Mouse (Mus musculus): ENCODE measurements around the gene Mmp25. TPM values are rescaled to one million over a fixed set of nuclear protein-coding genes. Genes with fewer than 3 reads are reported as not detected.

The Mmp25 gene
- polyA plus RNA-seq, 1 experiment from 2014 or later: 1.7 TPM

DNA sequence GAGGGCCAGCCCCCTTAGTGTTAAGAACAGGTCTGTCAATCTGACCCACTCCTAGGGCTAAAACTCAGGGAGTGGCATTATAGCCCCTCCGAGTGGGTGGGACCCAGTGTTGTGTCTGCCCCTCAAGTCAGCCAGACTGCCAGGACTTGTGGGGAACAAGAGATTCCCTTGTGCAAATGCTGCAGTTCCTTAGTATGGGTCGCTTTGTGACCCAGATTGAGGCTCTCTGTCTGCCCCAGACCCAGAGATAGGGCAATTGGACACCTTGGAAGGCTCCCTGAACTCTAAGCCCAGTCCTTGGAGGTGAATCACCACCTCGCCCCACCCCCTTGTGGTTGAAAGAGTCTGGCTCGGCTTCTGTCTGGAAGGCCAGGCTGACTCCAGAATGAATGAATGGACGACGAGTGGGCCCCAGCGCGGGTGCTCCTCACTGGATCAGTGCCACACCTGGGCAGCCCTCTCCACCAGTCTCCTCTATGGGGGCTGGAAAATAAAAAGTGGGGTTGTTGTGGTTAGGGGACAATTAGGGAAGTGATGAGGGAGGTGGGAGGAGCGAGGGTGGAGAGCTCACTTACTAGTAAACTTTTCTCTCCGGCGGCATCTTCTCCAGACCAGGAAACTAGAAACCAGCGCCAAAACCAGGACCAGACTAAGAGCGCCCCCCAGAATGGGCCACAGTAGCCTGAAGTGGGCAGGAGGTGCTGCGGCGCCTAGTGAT lies 30.6 kb upstream of the Mmp25 start:
- Histone ChIP-seq H3K4me1 (peaks cover 46% of the 10 kb centered on the region), H3K36me3 (replicated peaks) (no peaks in the 10 kb centered on the region), H3K27ac (no peak overlapping the region), H3K27me3 (replicated peaks) (peaks cover 57% of the 10 kb centered on the region), H3K9ac (no peak overlapping the region), H3K9me3 (no peaks in the 10 kb centered on the region), H3K4me2 (peak overlapping the region; percentile 88), H3K4me3 (peak overlapping the region; percentile 45)
- no peak for ATAC-seq (replicated peaks)
- 10% methylated on average over 15 of the region's 15 CpGs for WGBS

DNA sequence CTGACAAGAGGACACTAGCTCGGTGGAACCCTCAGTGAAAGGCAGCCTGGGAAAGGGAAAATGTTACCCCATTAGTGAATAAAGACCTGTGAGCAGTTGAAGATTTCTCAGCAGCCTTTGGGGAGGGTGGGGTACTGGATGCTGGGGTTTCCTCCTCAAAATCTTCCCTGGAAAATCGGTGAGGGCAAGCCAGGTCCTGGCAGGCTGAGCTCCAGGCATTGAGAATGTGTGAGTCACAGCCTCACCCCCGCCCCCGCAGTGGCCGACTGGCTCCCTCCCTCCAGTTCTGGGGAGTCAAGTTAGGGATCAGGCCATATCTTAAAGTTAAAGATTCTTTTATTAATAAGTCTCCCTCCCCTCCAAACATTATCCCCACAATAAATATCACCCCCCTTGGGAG lies 30.1 kb upstream of the Mmp25 start:
- Histone ChIP-seq H3K4me1 (peaks cover 46% of the 10 kb centered on the region), H3K36me3 (replicated peaks) (no peaks in the 10 kb centered on the region), H3K27me3 (replicated peaks) (peaks cover 51% of the 10 kb centered on the region), H3K4me3 (0 out of 2 replicates have a peak overlapping the region, but pooled peaks have one; percentile 54), H3K4me2 (peak overlapping the region; percentile 60; the same call in 1 of the 2 replicates), H3K27ac (no peak overlapping the region), H3K9me3 (no peaks in the 10 kb centered on the region), H3K9ac (no peak overlapping the region; the same call in 1 of the 2 replicates)
- 51% methylated on average over 5 of the region's 5 CpGs for WGBS
- no peak for ATAC-seq (replicated peaks)

DNA sequence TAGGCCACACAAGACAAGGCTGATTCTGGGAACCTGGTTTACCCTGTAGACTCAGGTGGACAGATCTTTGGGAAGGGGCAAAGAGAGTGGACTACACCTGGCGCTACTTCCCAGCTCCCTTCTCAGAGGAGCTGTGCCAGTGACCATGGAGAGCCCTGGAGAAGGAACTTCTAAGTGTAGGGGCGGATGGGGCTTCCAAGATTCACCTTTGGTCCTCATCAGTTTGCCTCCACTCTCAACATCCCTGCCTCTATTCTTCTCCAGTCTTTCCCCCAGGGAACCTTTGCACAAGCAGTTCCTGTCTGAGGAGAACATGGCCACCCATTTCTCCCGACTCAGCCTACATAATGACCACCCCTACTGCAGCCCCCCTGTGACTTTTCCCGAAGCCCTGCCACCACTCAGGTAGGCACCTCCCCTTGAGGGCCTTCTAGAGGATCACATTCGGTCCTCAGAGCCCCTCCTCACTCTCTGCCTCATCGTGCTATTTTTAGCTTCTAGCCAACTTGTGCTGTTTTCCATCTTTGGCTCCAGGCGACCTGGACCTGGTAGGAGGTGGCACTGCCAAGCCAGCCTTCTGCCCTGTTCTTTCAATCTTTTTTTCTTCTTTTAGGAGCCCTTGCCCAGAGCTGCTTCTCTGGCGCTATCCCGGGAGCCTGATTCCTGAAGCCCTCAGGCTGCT lies 29.3 kb upstream of the Mmp25 start:
- no peaks in the 10 kb centered on the region for H3K9me3 ChIP-seq
- 0 out of 2 replicates have a peak, but pooled peaks cover 5% of the 10 kb centered on the region for H3K36me3 ChIP-seq (replicated peaks)
- peak overlapping the region; percentile 55 for H3K9ac ChIP-seq
- peaks cover 43% of the 10 kb centered on the region for H3K4me1 ChIP-seq
- no peak for ATAC-seq (replicated peaks)
- H3K4me3 ChIP-seq: peak overlapping the region; percentile 54
- 50% methylated on average over 9 of the region's 9 CpGs for WGBS
- H3K4me2 ChIP-seq: peak overlapping the region; percentile 60
- H3K27ac ChIP-seq: peak overlapping the region; percentile 76; the same call in 1 of the 2 replicates
- peaks cover 44% of the 10 kb centered on the region for H3K27me3 ChIP-seq (replicated peaks)

DNA sequence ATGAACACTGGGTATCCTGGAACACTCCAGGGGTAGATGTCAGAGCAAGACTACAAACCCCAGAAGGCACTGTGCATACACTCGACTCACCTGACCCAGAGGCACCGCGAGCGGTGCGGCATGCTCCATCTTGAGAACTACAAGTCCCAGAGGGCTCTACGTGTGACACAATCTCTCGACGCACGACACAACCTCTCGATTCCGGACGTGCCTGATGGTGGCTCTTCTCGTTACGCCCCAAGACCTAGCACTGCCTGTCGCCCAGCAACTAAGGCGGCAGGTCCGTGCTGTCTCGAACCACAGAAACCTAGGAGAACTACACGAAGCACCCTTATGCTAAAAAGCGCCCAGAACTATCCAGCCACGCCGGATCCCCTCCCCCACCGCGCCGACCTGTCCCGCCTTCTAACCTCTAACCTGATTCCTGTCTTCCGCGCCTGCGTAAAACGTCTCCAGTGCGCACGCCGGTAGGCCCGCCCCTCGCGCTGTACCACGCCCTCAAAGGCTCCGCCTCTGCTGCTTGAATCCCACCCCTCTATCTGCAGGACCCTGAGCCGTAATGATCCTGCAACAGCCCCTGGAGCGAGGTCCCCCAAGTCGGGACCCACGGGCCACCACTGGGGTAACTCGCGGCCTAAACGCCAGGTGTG lies 28.5 kb upstream of the Mmp25 start, which contains the start of the genes Hcfc1r1 and Thoc6:
Gene Hcfc1r1 (plus strand): TSS at position 173 of the 650 bp plus-strand sequence.
Gene Thoc6 (minus strand): TSS at position 459 of the 650 bp plus-strand sequence.
- Histone ChIP-seq H3K27me3 (replicated peaks) (peaks cover 35% of the 10 kb centered on the region), H3K4me2 (peak within 1 kb of the TSS; percentile 60), H3K4me1 (peaks cover 40% of the 10 kb centered on the region), H3K27ac (peak within 1 kb of the TSS; percentile 76), H3K4me3 (peak within 1 kb of the TSS; percentile 54), H3K9me3 (no peaks in the 10 kb centered on the region), H3K9ac (peak within 1 kb of the TSS; percentile 55), H3K36me3 (replicated peaks) (peaks cover 9% of the 10 kb centered on the region)
- WGBS: under 1% methylated on average over 45 of the region's 45 CpGs
- ATAC-seq (replicated peaks): peak; percentile 96

DNA sequence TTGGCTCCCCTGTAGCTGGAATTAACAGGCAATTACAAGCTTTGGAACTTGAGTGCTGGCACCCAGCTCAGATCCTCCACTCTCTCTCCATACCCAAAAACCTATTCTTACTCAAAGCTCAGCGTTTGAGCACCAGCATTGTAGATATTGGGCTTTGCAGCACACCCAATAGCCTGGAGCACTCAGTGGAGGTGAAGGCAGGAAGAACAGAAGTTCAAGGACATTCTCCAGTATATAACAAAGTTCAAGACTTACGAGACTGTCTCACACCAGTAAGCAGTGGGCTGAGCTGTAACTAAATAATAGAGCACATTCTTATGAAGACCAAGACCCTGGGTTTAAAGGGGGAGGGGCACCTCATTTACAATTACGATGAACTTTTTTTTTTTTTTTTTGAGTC lies 27.7 kb upstream of the Mmp25 start:
- 0 out of 2 replicates have a peak, but pooled peaks have one; percentile 0 for ATAC-seq (replicated peaks)
- Histone ChIP-seq H3K4me1 (peaks cover 40% of the 10 kb centered on the region), H3K4me2 (peak overlapping the region; percentile 60), H3K4me3 (peak overlapping the region; percentile 54), H3K9ac (peak overlapping the region; percentile 0; the same call in 1 of the 2 replicates), H3K9me3 (no peaks in the 10 kb centered on the region), H3K36me3 (replicated peaks) (peaks cover 10% of the 10 kb centered on the region), H3K27me3 (replicated peaks) (peaks cover 28% of the 10 kb centered on the region), H3K27ac (no peak overlapping the region)
- 71% methylated on average over 3 of the region's 3 CpGs for WGBS

DNA sequence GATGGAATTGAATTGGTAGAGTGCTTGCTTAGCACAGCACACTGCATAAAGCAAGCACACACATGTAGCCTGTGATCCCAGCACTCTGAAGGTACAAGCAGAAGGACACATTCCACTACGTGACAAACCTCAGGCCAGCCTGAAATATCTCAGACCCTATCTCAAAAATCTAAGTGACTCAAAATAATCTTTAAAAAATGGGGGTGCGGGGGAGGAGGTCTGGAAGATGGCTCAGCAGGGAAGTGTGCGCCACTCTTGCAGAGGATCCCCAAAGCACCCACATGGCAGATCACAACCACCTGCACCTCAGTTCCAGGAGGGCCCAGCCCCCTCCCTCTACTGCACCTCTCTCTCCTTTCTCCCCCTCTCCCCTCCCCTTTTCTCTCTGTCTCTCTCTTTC lies 26.4 kb upstream of the Mmp25 start:
- WGBS: 97% methylated on average over 3 of the region's 3 CpGs
- Histone ChIP-seq H3K9ac (no peak overlapping the region), H3K4me2 (no peak overlapping the region), H3K27me3 (replicated peaks) (peaks cover 21% of the 10 kb centered on the region), H3K9me3 (no peaks in the 10 kb centered on the region), H3K27ac (no peak overlapping the region), H3K4me3 (no peak overlapping the region), H3K36me3 (replicated peaks) (peaks cover 10% of the 10 kb centered on the region), H3K4me1 (peaks cover 27% of the 10 kb centered on the region)
- ATAC-seq (replicated peaks): no peak

DNA sequence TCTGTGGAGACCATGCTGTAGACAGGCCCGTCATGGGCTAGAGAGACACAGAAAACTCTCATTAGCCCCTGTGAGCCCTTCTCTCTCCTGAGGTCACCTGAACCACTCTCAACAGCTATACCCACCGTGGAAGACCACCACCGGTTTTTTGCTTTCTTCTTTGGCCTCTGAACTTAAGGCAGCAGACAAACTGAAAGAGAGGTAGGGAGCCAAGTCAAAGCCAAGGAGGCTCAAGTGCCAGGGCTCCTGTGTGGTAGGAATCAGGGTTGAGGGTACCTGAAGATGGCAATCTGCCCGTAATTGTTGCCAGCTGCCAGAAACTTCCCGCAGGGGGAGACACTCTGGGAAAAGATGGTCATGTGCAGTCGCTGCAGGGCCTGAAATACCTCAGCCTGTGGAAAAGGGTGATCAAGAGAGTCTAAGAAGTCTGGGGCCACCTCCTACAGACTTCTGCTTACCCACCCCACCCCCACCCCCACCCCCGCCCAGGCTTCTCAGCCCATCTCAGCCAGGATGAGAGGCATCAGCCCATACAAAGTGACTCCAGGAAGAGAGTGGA lies 25.5 kb upstream of the Mmp25 start:
- Histone ChIP-seq H3K4me2 (no peak overlapping the region), H3K4me1 (peaks cover 18% of the 10 kb centered on the region), H3K4me3 (no peak overlapping the region), H3K36me3 (replicated peaks) (peaks cover 10% of the 10 kb centered on the region), H3K27ac (no peak overlapping the region), H3K9me3 (no peaks in the 10 kb centered on the region), H3K9ac (no peak overlapping the region), H3K27me3 (replicated peaks) (peaks cover 12% of the 10 kb centered on the region)
- 84% methylated on average over 7 of the region's 7 CpGs for WGBS
- ATAC-seq (replicated peaks): no peak

DNA sequence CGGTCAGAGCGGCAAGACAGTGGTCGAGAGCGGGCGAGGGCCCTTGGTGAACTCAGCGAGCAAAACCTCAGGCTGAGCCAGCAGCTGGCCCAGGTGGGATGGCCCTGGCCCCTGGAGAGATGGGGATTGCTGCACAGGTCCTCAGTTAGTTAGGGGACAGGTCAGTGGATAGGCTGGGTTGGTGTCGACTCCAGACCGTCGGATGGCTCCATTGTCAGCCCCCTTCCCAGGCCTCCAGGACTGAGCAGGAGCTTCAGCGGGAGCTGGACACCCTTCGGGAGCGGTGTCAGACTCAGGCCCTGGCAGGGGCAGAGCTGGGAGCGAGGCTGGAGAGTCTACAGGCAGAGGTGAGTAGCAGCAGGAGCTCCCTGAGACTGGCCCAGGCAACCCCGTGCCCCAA lies 20.4 kb upstream of the Mmp25 start:
- no peak for ATAC-seq (replicated peaks)
- WGBS: 83% methylated on average over 14 of the region's 14 CpGs

DNA sequence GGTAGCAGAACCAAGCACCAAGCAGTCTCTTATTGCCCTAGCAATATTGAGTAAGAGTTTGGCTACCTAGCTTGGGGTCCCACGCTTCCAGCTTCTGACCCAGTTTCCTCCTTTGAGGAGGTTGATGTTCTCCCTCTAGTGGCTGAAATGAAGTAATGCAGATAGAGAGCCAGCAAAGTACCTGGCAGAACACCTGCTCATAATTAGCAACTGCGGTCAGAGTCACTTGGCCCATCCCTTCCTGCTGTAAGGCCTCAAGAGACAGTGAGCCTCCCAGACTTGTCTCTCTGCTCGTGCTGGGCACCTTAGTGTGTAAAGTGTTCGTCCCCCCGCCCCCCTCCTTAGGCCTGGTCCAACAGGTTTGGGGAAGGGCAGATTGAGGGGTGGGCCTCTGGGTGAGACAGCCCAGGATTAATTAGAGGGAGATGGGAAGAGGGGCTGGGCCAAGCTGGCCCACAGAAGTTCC lies 19.5 kb upstream of the Mmp25 start:
- no peak overlapping the region for H3K27ac ChIP-seq
- no peak overlapping the region for H3K9ac ChIP-seq
- peaks cover 5% of the 10 kb centered on the region for H3K36me3 ChIP-seq (replicated peaks)
- peak; percentile 47; the same call in 1 of the 2 replicates for ATAC-seq (replicated peaks)
- no peaks in the 10 kb centered on the region for H3K4me1 ChIP-seq
- WGBS: 17% methylated on average over 5 of the region's 5 CpGs
- peaks cover 35% of the 10 kb centered on the region for H3K27me3 ChIP-seq (replicated peaks)
- no peak overlapping the region for H3K4me2 ChIP-seq
- H3K4me3 ChIP-seq: no peak overlapping the region
- H3K9me3 ChIP-seq: no peaks in the 10 kb centered on the region

More for the DNA sequence above, 20.4 kb upstream of the Mmp25 start:
- H3K27me3 ChIP-seq (replicated peaks): peaks cover 26% of the 10 kb centered on the region
- H3K36me3 ChIP-seq (replicated peaks): peaks cover 10% of the 10 kb centered on the region
- H3K4me1 ChIP-seq: no peaks in the 10 kb centered on the region
- H3K27ac ChIP-seq: no peak overlapping the region
- no peak overlapping the region for H3K4me3 ChIP-seq
- H3K9ac ChIP-seq: no peak overlapping the region
- no peak overlapping the region for H3K4me2 ChIP-seq
- H3K9me3 ChIP-seq: no peaks in the 10 kb centered on the region

GRCm38 (mm10) chr17:23661526-23661925 lies 16.4 kb upstream of the Mmp25 start:
- no peaks in the 10 kb centered on the region for H3K9me3 ChIP-seq

GRCm38 (mm10) chr17:23660876-23661200 lies 15.8 kb upstream of the Mmp25 start:
- no peak overlapping the region for H3K4me3 ChIP-seq
- no peaks in the 10 kb centered on the region for H3K36me3 ChIP-seq (replicated peaks)
- H3K27ac ChIP-seq: no peak overlapping the region
- no peaks in the 10 kb centered on the region for H3K9me3 ChIP-seq
- ATAC-seq (replicated peaks): no peak
- WGBS: 3% methylated on average over 14 of the region's 14 CpGs
- H3K27me3 ChIP-seq (replicated peaks): peaks cover 42% of the 10 kb centered on the region
- H3K4me1 ChIP-seq: no peaks in the 10 kb centered on the region
- no peak overlapping the region for H3K9ac ChIP-seq
- peak overlapping the region; percentile 14; the same call in 1 of the 2 replicates for H3K4me2 ChIP-seq

More at GRCm38 (mm10) chr17:23661526-23661925, 16.4 kb upstream of the Mmp25 start:
- H3K27me3 ChIP-seq (replicated peaks): peaks cover 42% of the 10 kb centered on the region
- H3K36me3 ChIP-seq (replicated peaks): no peaks in the 10 kb centered on the region
- no peaks in the 10 kb centered on the region for H3K4me1 ChIP-seq
- H3K9ac ChIP-seq: no peak overlapping the region
- ATAC-seq (replicated peaks): no peak
- H3K27ac ChIP-seq: no peak overlapping the region
- H3K4me2 ChIP-seq: no peak overlapping the region
- 4% methylated on average over 9 of the region's 9 CpGs for WGBS
- H3K4me3 ChIP-seq: no peak overlapping the region
